Mouse (Mus musculus) spleen, adult 12 weeks (tissue): ENCODE results near the gene Chn2.

Source experiments
- DNase-seq: peaks from one replicate; pipeline ENCODE4 v3.0.0; 2022; ENCODE audit warnings: low spot score

Gene Chn2

DNA sequence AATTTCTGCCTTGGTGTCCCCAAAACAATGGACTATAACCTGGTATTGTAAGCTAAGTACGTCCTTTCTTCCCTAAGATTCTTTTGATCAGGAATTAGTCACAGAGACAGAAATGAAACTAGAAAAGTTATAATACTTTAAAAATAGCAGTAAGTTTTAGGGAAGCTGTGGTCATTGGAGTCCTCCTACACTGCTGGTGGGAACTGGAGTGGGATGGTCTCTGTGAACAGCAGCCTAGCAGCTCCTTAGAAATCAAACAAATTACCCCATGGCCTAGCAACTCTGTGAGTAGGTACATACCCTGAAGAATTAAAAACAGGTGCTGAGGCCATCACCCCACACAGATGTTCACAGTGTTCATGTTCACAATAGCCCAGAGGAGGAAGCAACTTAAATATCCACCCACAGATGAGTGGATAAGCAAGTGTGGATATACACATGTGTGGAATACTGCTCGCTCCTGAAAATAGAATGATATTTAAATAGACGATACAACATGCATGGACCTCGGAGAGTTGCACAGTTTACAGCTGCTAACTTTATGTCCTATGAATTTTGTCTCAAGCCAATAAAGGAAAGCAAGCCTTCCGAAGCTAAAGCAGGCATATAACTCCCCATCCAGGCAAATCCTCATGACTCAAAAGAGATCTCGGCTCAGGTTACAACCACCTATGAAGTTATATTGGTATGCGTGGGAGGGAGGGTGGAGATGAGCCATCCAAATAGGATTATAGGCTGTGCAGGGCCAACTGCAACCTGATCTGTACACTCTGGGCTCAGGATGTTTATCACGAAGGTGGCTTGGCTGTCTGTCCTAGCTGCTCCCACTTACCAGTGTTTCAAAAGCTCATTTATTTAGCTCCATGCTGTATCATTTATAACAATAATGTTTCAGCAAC, 209.2 kb downstream of the Chn2 start:
- no peak for DNase-seq

DNA sequence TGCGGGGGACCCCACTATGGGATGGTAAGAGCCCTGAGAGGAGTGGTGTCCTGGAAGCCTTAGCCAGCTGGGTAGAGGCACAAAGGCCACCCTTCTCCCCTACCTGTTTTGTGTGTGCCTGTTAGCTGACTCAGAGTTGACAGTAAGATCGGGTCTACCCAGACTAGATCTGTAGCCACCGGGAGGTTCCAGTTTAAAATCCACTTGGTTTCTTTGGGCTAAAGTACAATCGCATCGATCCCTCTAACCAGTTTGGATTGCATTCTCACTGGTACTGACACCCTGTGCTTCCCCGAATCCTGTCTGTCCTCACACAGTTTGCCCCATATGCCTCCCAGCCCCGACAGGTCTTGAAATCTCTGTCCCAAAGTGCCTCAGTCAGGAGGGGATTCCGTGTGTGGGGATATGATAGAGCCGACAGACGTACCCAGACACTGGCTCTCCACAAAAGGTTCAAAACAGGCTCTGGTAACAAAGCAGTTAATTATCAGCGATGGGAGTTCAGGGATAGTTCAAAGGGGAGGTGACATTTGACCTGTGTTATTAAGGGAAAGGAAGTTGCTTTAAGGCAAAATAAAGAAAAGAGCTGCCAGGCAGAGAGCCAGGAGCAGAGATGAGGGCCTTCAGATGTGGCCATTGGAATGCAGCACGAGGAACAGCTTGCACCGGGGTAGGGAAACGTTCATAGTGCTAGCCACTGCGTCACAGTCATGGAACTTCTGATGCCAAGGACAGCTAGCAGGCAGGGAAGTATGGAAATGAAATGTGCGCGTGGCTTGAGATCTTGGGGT, 212.2 kb downstream of the Chn2 start:
- no peak for DNase-seq

DNA sequence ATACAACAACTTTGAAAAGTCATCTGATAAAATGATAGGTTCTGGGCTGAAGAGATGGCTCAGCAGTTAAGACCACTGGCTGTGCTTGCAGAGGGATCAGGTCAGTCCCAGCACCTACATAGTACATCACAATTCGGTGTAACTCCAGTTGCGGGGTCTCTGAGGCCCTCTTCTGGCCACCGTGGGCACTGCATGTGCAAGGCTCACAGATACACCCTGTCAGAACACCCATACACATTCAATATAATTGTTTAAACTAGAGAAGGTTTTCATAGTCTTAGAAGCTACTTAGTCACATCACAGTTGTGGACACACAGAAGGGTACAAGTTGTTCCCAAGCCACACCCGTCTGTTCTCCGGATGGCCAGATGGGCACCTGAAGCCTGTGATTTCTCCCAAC, 213.9 kb downstream of the Chn2 start:
- DNase-seq, result no peak

DNA sequence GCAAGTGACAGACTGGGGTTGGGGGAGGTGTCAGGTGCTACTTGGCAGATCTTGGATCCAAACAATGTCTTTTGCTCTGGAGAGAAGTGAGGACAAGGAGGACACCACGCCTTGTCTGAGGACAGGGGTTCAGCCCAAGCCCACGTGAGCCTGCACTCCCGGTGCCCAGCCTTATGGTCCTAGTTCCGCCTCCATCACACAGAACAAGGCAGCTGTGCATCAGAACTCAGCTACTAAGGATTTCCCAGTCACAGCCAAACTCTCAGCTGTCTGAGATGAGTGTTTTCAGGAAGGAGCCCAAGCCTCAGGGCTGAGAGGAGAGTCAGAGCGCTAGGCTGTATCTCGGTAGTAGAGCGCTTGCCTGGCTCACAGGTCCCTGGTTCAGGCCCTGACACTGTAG, 214.5 kb downstream of the Chn2 start:
- DNase-seq, result no peak

DNA sequence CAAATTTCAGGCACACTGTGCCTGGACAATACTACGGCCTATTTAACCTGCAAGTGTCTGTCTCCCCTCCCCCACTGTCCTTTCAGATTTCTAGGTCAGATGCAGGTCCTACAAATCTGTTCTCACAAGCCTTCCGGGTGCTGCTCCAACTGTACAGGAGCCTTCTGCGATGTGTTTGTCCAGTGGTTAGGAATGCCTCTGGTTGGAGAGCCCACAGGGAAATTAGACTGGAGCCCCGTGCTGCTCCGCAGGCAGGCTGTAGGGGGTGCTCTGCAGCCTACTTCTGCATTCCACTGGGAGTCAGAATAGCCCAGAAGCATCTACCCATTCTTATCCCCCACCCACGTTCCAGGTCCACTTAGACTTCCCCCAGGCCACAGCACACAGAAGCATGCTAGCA, 215.4 kb downstream of the Chn2 start:
- DNase-seq, result no peak

DNA sequence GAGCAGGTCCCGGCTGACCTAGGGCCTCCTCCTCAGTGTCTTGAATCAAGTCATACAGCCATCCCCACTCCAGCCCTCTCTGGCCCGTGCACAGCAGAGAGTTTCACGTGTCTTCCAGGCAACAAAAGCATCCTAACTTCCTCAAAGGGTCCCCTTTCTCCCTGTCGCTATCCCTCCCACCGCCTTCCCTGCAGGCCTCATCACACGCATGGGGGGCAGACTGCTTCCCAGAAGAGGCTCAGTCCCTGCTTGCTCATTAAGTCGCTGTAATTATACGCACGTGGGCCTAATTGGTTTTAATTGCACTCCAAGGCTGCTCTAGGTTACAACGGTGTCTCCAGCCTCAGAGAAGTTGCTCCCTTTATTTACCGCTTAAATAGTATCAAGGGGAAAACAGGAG, 216.0 kb downstream of the Chn2 start:
- DNase-seq, result no peak

DNA sequence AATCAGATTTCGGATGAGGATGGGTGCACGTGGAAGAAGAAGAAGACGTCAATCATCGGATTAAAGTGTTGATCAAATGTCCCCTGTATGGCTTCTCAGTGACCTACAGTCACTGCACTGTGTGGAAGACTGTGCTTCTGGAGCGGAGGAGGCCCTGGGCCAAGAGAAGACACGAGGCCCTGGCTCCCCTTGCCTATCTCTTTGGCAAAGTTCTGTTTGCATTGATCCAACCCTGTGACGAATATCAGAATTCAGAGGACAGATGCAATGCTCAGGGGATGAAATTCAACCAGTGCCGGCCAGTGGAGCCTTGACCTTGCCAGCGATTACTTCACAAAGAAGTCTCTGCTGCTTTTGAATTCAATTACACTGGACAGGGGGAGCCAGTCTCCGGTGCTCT, 217.0 kb downstream of the Chn2 start:
- DNase-seq, result no peak

DNA sequence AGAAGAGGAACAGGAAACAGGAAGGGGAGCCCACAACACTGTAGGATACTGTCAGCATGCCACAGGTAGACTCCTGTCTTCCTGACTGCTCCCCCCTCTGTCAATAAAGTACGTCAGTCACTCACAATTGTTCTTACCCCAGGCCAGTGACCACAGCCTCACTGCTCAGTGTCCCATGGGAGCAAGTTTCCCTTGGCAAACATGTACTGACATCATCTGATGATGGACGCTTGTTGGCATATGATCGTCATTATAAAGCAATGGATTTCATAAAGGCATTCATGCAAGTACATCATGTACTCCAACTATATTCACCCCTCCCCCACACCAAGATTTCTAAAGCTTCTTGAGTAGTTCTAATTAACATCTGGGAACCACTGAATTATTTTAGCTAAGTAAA, 218.2 kb downstream of the Chn2 start:
- DNase-seq, result no peak

DNA sequence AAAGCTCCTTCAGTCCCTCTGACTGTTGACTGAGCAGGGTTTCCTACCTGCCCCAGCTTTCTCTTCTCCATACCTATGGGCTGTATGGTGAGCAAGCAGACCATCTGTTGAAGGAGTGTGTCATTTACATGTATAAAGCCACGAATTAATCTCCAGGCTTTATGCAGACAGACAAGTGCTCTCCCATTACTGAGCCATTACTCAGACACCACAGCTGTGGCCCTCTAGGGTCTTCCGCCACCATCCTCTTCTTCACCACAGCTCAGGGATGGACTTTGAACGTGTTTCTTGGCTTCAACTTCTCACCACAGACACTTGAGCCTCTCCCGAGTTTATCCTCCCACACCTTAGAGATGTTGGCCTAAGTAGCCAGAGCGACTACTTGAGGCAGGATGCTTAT, 219.1 kb downstream of the Chn2 start:
- DNase-seq, result no peak

DNA sequence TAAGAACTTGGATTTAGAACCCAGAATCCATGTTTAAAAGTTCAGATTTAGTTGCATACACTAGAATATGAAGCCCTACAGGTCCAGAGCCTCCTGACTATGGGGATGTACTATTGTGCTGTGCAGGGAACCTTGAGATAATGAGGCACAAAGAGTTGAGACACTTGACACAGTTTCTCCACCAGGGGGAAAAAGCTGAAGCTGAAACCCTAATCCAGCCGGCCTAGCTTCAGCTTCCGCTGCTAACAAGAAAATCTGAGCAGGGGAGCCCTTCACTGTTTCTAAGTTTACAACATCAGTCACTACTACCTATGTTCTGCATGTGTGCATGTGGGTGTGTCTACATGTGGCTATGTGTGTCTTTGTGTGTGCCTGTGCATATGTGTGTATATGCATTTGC, 223.4 kb downstream of the Chn2 start:
- no peak for DNase-seq

DNA sequence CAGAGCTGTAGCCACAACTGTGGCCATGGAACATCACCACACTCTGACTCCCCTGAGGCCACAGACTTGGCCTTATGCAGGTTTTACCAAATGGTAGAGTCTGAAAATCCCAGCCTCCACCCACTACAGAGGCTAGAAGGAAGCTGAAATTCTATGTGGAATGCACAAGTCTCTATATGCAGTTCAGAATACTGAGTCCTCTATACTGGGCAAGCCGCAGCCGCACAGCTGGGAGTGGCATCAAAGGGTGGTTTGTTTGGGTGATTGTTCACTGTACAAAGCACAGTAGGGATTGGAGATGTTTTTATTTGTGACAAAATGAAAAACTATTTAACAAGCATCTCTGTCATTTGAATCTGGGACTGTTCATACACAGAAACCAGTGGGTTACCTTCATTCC, 224.5 kb downstream of the Chn2 start:
- no peak for DNase-seq

DNA sequence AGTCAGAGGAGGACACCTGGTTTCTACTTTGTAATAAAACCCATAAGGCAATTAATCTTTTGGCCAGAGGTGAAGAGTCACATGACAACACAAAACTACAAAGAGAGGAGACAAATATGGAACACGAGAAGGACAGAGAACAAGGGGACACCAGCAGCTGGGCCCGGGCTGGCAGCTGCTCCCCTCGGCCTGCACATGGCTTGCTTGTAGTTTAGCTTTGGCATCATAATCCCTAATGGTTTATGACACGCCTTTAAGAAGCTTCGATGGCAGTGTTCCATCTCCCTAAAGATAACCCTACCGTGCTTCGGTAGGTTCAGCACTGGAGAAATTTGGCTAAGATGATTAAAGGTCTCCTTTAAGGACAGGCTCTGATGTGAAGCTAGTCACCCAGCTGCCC, 225.2 kb downstream of the Chn2 start:
- DNase-seq, result no peak

DNA sequence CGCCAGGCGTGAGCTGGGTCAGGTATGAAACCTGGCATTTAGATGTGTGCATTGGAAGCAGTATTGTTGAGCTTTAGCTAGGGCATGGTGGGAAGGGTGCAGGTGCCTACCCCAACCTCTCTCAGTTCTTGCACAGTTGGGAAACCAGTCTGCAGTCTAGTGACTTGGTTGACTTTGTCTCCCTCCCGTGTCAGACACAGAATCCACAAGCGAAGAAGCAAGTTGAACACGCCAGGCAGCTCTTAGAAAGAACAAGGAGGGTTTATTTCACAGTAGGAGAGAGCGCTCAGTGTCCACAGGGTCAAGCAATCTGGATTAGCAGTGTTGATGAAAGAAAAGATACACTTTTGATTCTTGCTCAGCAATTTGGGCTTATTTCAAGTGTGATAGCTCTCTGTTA, 226.0 kb downstream of the Chn2 start:
- DNase-seq, result no peak

DNA sequence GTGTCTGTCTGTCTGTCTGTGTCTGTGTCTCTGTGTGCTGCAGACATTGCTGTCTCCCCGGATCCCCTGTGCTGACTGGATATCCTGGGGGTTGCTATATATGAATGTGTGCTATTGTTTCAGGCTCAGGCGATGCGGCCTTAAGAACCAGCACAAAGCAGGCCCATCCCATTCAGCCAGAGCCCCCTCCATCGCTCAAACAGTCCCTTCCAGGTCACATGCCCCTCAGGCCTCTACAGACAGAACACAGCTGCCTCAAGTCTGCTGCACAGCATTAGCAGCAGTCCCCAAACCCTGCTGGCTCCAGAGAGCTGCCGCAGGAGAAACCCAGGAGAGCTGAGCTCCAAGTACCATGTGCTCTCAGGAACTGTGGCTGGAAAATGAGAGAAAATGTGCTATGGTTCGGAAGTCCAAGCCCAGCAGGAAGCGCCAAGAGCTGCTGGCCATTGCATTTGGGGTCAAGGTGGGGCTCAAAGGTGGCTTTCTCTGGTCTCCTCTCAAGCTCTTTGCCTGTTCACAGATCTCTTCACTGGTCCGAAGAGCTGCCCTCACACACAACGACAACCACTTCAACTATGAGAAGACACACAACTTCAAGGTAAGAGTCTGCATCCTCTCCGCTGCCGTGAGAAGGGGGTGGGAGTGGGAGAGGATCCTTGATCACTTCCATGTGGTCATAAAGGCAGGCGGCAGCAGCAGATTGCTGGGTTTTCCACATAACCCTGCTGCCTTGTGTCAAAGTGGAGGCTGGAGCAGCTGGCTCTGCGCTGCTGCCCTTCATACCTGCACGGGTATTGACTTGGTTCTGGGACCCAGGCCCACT, 233.4 kb downstream of the Chn2 start:
- DNase-seq, result no peak

DNA sequence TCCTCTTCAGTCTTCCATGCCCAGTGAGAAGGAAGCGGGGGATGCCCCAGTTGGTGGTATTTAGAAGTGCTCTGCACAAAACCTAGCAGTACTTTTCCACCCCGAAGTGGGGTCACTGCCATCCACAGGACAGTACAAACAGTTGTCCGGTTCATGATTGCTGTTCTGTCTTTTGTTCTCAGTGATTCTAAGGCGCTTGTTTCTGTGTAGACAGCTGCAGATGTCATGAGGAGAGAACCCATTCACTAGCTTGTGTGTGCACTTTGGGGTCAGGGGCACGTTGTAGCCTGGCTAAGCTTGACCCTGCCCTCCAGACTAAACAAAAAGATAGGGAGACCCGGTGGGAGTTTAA, 234.0 kb downstream of the Chn2 start:
- no peak for DNase-seq

DNA sequence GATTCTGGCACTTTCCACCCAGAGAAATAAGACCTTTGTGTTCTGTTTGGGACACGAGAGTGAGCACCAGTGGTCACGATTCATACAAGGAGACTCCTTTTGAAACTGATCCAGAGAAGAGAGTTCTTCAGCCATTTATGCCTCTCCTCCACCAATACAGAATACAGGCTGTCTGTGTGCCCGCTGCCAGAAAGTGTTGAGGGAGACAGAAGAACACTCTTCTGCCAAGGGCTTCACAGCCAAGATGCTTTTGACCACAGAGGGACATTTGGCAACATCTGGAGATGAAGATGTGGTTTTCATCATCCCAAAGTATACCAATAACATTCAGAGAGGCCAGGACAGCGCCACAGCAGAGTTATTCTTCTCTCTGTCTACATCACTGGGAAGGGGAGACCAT, 237.9 kb downstream of the Chn2 start:
- DNase-seq, result no peak

DNA sequence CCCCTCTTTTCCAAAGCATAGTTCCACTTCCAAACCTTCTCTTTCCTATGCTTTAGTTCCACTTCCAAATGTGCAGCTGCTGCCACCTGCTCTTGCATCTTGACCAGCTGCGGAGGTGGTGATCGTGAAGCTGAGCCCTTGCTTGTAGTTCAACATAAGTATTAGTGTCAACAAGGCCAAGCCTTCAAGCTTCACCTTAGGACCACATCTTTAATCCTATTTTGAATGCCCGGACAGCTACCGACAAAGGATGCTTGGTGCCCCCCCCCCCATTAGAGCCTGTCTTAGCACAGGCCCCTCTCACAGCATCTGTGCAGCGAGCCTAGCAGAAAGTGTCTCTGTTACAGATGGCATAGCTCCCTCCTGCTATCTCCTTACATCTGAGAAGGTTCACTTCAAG, 238.5 kb downstream of the Chn2 start:
- DNase-seq, result no peak

DNA sequence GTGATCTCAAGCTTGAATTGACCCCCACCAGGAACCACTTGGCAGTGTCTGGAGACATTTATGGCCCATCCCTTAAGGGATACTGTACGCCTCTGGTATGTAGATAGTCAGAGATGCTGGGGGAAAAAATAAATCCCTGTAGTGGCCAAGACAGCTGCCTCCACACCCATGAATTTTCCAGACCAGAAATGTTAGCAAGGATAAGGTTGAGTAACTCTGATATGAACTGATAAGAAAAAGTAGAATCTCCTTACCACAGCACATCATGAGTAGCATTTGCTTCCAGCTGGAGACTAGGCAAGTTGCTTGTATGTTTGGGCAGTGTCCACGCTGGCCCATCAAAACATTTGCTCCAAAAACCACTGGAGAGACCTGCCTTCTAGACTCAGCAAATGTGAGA, 239.3 kb downstream of the Chn2 start:
- no peak for DNase-seq

DNA sequence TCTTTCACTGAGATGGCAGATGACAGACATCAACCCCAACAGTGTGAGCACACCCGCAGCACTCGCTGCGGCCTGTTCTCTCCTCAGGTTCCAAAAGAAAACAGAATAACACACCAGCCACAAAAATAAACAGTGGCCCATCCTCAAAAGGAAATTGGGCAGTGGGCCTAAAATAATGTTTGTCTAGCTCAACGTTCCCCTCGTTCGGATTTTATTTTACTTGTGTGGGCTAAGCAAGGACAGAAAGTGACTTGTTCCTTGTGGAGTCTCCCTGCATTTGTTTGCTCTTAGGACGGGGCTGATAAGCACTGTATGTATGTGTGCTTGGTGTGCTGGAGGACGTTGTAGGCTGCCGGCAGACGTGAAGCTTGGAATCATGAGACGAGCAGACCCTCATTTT, 240.0 kb downstream of the Chn2 start:
- DNase-seq, result no peak

DNA sequence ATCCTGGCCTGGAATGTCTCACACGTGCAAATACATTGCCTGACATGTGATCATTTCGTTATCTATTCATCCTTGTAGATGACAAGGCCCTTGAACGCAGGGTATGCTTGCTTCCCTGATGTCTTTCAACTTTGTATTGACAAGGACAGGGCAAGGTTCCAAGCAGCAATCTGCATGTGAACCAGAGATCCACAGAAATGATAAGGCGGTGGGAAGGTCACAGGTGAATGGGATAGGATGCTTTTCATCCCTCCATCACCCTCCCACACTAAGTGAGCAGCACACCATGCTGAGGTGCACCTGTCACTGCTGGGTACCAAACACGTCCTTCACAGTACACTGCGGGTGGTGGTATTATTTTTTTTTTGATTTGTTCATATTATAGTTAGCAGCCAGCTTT, 240.9 kb downstream of the Chn2 start:
- no peak for DNase-seq

DNA sequence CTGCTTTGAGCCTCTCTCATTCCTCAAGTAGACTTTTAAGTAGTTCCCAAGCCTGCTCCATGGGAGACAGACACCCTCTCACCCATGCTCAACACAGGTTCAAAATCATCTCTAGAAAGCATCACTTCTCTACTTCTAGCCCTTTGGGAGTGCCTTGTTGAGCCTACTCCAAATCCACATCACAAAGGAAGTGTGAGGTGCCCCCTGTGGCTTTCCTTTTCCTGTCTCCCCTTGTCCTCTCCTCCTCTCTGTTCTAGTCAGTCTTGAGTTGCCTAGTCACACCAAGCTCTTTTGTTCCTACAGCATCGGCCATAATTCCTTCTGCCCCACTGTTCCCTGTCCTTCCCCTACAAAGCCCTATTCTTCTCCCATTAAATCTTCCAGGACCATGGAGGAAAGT, 243.9 kb downstream of the Chn2 start:
- DNase-seq, result no peak

DNA sequence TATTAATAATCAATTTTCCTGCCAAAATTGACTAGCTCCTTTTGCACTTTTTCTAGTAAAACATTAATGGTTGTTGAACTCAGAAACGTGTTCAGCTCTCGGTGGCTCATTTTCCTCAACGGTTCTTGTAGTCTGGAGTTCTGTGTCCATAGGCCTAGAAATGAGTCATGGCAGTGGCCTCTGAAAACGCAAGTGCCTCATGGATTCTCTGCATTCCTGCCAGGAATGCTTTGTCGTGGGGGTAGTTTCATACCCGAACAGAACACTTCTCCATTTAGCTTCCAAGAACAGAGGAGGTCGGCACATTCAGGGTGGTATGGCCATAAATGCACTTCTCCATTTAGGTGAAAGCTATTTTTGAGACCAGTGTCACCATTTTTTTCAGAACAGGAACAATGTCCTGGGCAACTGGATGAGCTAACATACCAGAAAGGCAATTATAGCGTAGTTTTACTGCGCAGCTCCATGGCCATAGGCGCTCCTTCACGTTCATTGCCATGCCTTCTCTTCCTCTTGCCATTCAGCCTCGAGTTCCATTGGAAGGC, 244.9 kb downstream of the Chn2 start:
- no peak for DNase-seq

DNA sequence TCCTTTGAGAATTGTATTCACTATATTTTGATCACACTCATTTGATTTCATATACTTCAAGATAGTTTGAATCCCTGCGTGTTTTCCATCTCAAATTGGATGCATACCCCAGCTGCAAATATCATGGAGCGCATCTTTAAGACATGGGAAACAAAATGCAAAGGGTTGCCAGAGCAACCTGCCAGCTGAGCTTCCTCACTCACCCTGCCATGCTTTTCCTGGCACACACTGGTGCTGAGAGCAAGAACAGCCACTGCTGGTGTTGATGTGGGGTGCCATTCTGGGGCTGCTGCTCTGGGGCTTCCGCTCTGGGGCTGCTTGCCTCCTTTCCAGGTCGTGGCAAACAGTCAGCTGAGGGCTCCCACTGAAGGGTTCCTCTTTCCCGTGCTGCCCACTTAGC, 247.5 kb downstream of the Chn2 start:
- DNase-seq, result no peak
